Mouse (Mus musculus): ENCODE measurements at regions not wholly inside any gene's neighbourhood (a gene's known extent, or its start where the extent isn't known, plus 50 kb on each side); places are given as distances from the start of the nearest gene placed in this dataset.

DNA sequence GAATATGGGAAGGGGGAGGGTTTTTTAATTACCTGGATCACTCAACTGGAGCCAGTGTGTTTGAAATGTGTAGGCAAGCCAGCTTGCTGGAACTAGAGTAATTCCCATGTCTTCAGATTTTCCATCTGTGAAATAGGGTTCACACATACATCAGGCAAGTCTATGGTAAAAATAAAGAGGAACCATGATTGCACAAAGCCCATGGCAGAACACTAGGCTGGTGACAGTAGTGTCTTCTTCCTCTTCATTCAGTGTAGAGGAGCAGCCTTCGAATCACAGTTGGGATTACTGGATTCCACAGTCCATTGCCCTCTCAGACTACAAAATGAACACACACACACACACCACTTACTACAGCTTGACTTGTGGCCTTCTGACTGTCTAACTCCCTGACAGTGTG, 2150.5 kb upstream of the Gm7489 start:
- no peak for DNase-seq
- 82% methylated on average over 1 of the region's 1 CpGs for WGBS
- TF ChIP-seq CTCF (IDR thresholded peaks at IDR 0.05; ENCODE audit: insufficient read depth, low read length), result no peak
- no peak for TF ChIP-seq POLR2A (IDR thresholded peaks at IDR 0.05; ENCODE audit: borderline replicate concordance, extremely low read depth, low read depth, low read length)
- no peak overlapping the region for H3K4me3 ChIP-seq (replicated peaks; ENCODE audit: extremely low read depth, low read depth, low read length)
- H3K4me1 ChIP-seq (ENCODE audit: control insufficient read depth, insufficient read depth, low read length), result 0 out of 2 replicates have a peak, but pooled peaks cover 3% of the 10 kb centered on the region

All from lung, adult 2 months (tissue).